Mouse (Mus musculus): Measurements from ENCODE around the gene Slco3a1.

DNA sequence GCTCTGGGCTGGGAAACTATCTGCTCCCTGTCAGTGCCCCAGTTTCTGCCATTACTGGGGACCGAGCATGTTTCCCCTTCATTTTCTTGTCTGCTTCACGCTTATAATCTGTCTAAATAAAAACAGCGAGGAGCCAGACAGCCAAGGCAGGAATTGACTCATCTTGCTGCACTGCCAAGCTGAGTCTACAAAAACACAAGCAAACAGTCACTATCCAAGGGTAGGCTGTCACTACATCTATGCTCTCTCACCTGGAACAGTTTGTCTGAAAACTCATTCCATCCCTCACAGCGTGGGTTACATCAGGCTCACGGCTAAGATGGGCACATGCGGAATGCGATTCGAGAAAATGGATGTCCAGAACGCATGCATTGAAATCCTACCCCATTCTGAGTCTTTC, 207.6 kb downstream of the Slco3a1 start:
- TF ChIP-seq CTCF (IDR thresholded peaks at IDR 0.05) (no peak), EP300 (IDR thresholded peaks at IDR 0.05) (no peak)

Data from lung, postnatal 0 days (tissue).